Mouse (Mus musculus): ENCODE data around the gene Rrnad1. TPM values are rescaled to one million over a fixed set of nuclear protein-coding genes. Genes with fewer than 3 reads are reported as not detected.
A peak's percentile ranks its signal among the peaks of the same experiment; 100 is the strongest.

Gene Rrnad1
- polyA plus RNA-seq, 1 experiment from 2014 or later, result 23.5 TPM

GRCm38 (mm10) chr3:87944838-87945600, 14.5 kb upstream of the Rrnad1 start:
- peaks cover 8% of the 10 kb centered on the region; the same call in 1 of the 2 replicates for H3K36me3 ChIP-seq (ENCODE audit: control insufficient read depth, insufficient read depth)
- ATAC-seq, result peak; percentile 41; the same call in 1 of the 2 replicates
- 12% methylated on average over 4 of the region's 4 CpGs for WGBS
- H3K9me3 ChIP-seq (ENCODE audit: control insufficient read depth, low read length), result no peaks in the 10 kb centered on the region
- no peak overlapping the region for H3K9ac ChIP-seq (replicated peaks; ENCODE audit: low read depth, low read length)
- H3K27me3 ChIP-seq (replicated peaks; ENCODE audit: control insufficient read depth, insufficient read depth, low read length), result no peaks in the 10 kb centered on the region
- H3K4me1 ChIP-seq (replicated peaks; ENCODE audit: control insufficient read depth, insufficient read depth, low read length), result peaks cover 35% of the 10 kb centered on the region
- H3K4me2 ChIP-seq (ENCODE audit: low read length), result no peak overlapping the region
- no peak overlapping the region for H3K4me3 ChIP-seq (replicated peaks; ENCODE audit: low read length)
- H3K27ac ChIP-seq (ENCODE audit: low read length), result no peak overlapping the region

GRCm38 (mm10) chr3:87943586-87943985, 13.1 kb upstream of the Rrnad1 start:
- H3K4me2 ChIP-seq (ENCODE audit: low read length), result no peak overlapping the region
- H3K9ac ChIP-seq (replicated peaks; ENCODE audit: low read depth, low read length), result no peak overlapping the region
- H3K4me1 ChIP-seq (replicated peaks; ENCODE audit: control insufficient read depth, insufficient read depth, low read length), result peaks cover 23% of the 10 kb centered on the region
- no peaks in the 10 kb centered on the region for H3K27me3 ChIP-seq (replicated peaks; ENCODE audit: control insufficient read depth, insufficient read depth, low read length)
- H3K4me3 ChIP-seq (replicated peaks; ENCODE audit: low read length), result no peak overlapping the region
- no peaks in the 10 kb centered on the region for H3K9me3 ChIP-seq (ENCODE audit: control insufficient read depth, low read length)
- ATAC-seq, result no peak
- peaks cover 12% of the 10 kb centered on the region for H3K36me3 ChIP-seq (ENCODE audit: control insufficient read depth, insufficient read depth)
- WGBS, result 85% methylated on average over 7 of the region's 7 CpGs
- no peak overlapping the region for H3K27ac ChIP-seq (ENCODE audit: low read length)

- H3K9ac ChIP-seq (replicated peaks; ENCODE audit: low read depth, low read length), result no peak overlapping the region
- H3K27me3 ChIP-seq (replicated peaks; ENCODE audit: control insufficient read depth, insufficient read depth, low read length), result no peaks in the 10 kb centered on the region
- no peak for ATAC-seq
- H3K4me2 ChIP-seq (ENCODE audit: low read length), result no peak overlapping the region
- no peak overlapping the region for H3K27ac ChIP-seq (ENCODE audit: low read length)
- H3K9me3 ChIP-seq (ENCODE audit: control insufficient read depth, low read length), result no peaks in the 10 kb centered on the region
- 97% methylated on average over 2 of the region's 2 CpGs for WGBS
- H3K4me3 ChIP-seq (replicated peaks; ENCODE audit: low read length), result no peak overlapping the region
- peaks cover 12% of the 10 kb centered on the region for H3K4me1 ChIP-seq (replicated peaks; ENCODE audit: control insufficient read depth, insufficient read depth, low read length)
- peaks cover 15% of the 10 kb centered on the region for H3K36me3 ChIP-seq (ENCODE audit: control insufficient read depth, insufficient read depth)
Measured at GRCm38 (mm10) chr3:87942471-87942870, 12.0 kb upstream of the Rrnad1 start.

GRCm38 (mm10) chr3:87940611-87941010, 10.1 kb upstream of the Rrnad1 start:
- Histone ChIP-seq H3K4me2 (ENCODE audit: low read length) (no peak overlapping the region), H3K4me1 (replicated peaks; ENCODE audit: control insufficient read depth, insufficient read depth, low read length) (peaks cover 11% of the 10 kb centered on the region), H3K27ac (ENCODE audit: low read length) (no peak overlapping the region), H3K9me3 (ENCODE audit: control insufficient read depth, low read length) (no peaks in the 10 kb centered on the region), H3K36me3 (ENCODE audit: control insufficient read depth, insufficient read depth) (peaks cover 15% of the 10 kb centered on the region), H3K9ac (replicated peaks; ENCODE audit: low read depth, low read length) (no peak overlapping the region), H3K4me3 (replicated peaks; ENCODE audit: low read length) (no peak overlapping the region), H3K27me3 (replicated peaks; ENCODE audit: control insufficient read depth, insufficient read depth, low read length) (no peaks in the 10 kb centered on the region)
- whole genome bisulfite sequencing, result 59% methylated on average over 5 of the region's 5 CpGs
- ATAC-seq, result no peak

- Histone ChIP-seq H3K27me3 (replicated peaks; ENCODE audit: control insufficient read depth, insufficient read depth, low read length) (no peaks in the 10 kb centered on the region), H3K4me3 (replicated peaks; ENCODE audit: low read length) (no peak overlapping the region), H3K4me1 (replicated peaks; ENCODE audit: control insufficient read depth, insufficient read depth, low read length) (peaks cover 45% of the 10 kb centered on the region), H3K27ac (ENCODE audit: low read length) (no peak overlapping the region), H3K9ac (replicated peaks; ENCODE audit: low read depth, low read length) (no peak overlapping the region), H3K36me3 (ENCODE audit: control insufficient read depth, insufficient read depth) (peaks cover 22% of the 10 kb centered on the region), H3K9me3 (ENCODE audit: control insufficient read depth, low read length) (no peaks in the 10 kb centered on the region), H3K4me2 (ENCODE audit: low read length) (no peak overlapping the region)
- peak; percentile 70 for ATAC-seq
- 93% methylated on average over 2 of the region's 2 CpGs for WGBS
Measured at GRCm38 (mm10) chr3:87935776-87936175, 5.3 kb upstream of the Rrnad1 start.

- H3K9ac ChIP-seq (replicated peaks; ENCODE audit: low read depth, low read length), result no peak overlapping the region
- ATAC-seq, result no peak
- H3K27ac ChIP-seq (ENCODE audit: low read length), result no peak overlapping the region
- H3K27me3 ChIP-seq (replicated peaks; ENCODE audit: control insufficient read depth, insufficient read depth, low read length), result no peaks in the 10 kb centered on the region
- peaks cover 20% of the 10 kb centered on the region for H3K36me3 ChIP-seq (ENCODE audit: control insufficient read depth, insufficient read depth)
- no peak overlapping the region for H3K4me3 ChIP-seq (replicated peaks; ENCODE audit: low read length)
- peaks cover 47% of the 10 kb centered on the region for H3K4me1 ChIP-seq (replicated peaks; ENCODE audit: control insufficient read depth, insufficient read depth, low read length)
- no peaks in the 10 kb centered on the region for H3K9me3 ChIP-seq (ENCODE audit: control insufficient read depth, low read length)
- WGBS, result 79% methylated on average over 4 of the region's 4 CpGs
- no peak overlapping the region for H3K4me2 ChIP-seq (ENCODE audit: low read length)
Measured at GRCm38 (mm10) chr3:87935201-87935600, 4.7 kb upstream of the Rrnad1 start.

GRCm38 (mm10) chr3:87934501-87934900, 4.0 kb upstream of the Rrnad1 start:
- Histone ChIP-seq H3K9me3 (ENCODE audit: control insufficient read depth, low read length) (no peaks in the 10 kb centered on the region), H3K4me3 (replicated peaks; ENCODE audit: low read length) (no peak overlapping the region), H3K27me3 (replicated peaks; ENCODE audit: control insufficient read depth, insufficient read depth, low read length) (no peaks in the 10 kb centered on the region), H3K4me2 (ENCODE audit: low read length) (no peak overlapping the region), H3K4me1 (replicated peaks; ENCODE audit: control insufficient read depth, insufficient read depth, low read length) (peaks cover 47% of the 10 kb centered on the region), H3K9ac (replicated peaks; ENCODE audit: low read depth, low read length) (no peak overlapping the region), H3K27ac (ENCODE audit: low read length) (no peak overlapping the region), H3K36me3 (ENCODE audit: control insufficient read depth, insufficient read depth) (peaks cover 20% of the 10 kb centered on the region)
- no peak for ATAC-seq
- WGBS, result 67% methylated on average over 4 of the region's 4 CpGs

- peaks cover 20% of the 10 kb centered on the region for H3K36me3 ChIP-seq (ENCODE audit: control insufficient read depth, insufficient read depth)
- H3K9ac ChIP-seq (replicated peaks; ENCODE audit: low read depth, low read length), result no peak overlapping the region
- WGBS, result 62% methylated on average over 5 of the region's 5 CpGs
- H3K4me1 ChIP-seq (replicated peaks; ENCODE audit: control insufficient read depth, insufficient read depth, low read length), result peaks cover 52% of the 10 kb centered on the region
- H3K4me3 ChIP-seq (replicated peaks; ENCODE audit: low read length), result no peak overlapping the region
- no peak for ATAC-seq
- no peak overlapping the region for H3K27ac ChIP-seq (ENCODE audit: low read length)
- no peak overlapping the region for H3K4me2 ChIP-seq (ENCODE audit: low read length)
- H3K27me3 ChIP-seq (replicated peaks; ENCODE audit: control insufficient read depth, insufficient read depth, low read length), result no peaks in the 10 kb centered on the region
- H3K9me3 ChIP-seq (ENCODE audit: control insufficient read depth, low read length), result no peaks in the 10 kb centered on the region
Measured at GRCm38 (mm10) chr3:87934026-87934425, 3.5 kb upstream of the Rrnad1 start.

- peaks cover 21% of the 10 kb centered on the region for H3K36me3 ChIP-seq (ENCODE audit: control insufficient read depth, insufficient read depth)
- H3K9me3 ChIP-seq (ENCODE audit: control insufficient read depth, low read length), result no peaks in the 10 kb centered on the region
- H3K27me3 ChIP-seq (replicated peaks; ENCODE audit: control insufficient read depth, insufficient read depth, low read length), result no peaks in the 10 kb centered on the region
- peak overlapping the region; percentile 84 for H3K9ac ChIP-seq (replicated peaks; ENCODE audit: low read depth, low read length)
- H3K27ac ChIP-seq (ENCODE audit: low read length), result peak overlapping the region; percentile 81
- ATAC-seq, result peak; percentile 32; the same call in 1 of the 2 replicates
- H3K4me3 ChIP-seq (replicated peaks; ENCODE audit: low read length), result peak overlapping the region; percentile 84
- peak overlapping the region; percentile 87 for H3K4me2 ChIP-seq (ENCODE audit: low read length)
- H3K4me1 ChIP-seq (replicated peaks; ENCODE audit: control insufficient read depth, insufficient read depth, low read length), result peaks cover 41% of the 10 kb centered on the region
- WGBS, result 6% methylated on average over 26 of the region's 26 CpGs
Measured at GRCm38 (mm10) chr3:87929341-87930077, 1.0 kb downstream of the Rrnad1 start.

Data from forebrain, embryonic 16.5 days (tissue).